Mouse (Mus musculus) brown adipose tissue, adult 24 weeks (tissue): ENCODE data around the gene Ap1ar. TPM values are rescaled to one million over a fixed set of nuclear protein-coding genes. Genes with fewer than 3 reads are reported as not detected.

Source experiments
- H3K27ac ChIP-seq: fragments of 200-500 bp; replicated peaks from 2 replicates; pipeline ENCODE4 v1.5.1; 2012; ENCODE audit warnings: low read depth, mild to moderate bottlenecking, low read length
- H3K4me1 ChIP-seq: fragments of 200-500 bp; 2 replicates; pipeline ENCODE4 v1.6.1; 2012; ENCODE audit warnings: low read length, mixed read lengths; ENCODE audit not compliant: control insufficient read depth, insufficient read depth, insufficient read length
- H3K4me3 ChIP-seq: fragments of 200-500 bp; 2 replicates; pipeline ENCODE4 v1.5.1; 2012; ENCODE audit warnings: low read depth, mild to moderate bottlenecking, low read length, moderate library complexity; ENCODE audit not compliant: insufficient read depth
- polyA plus RNA-seq: library from polyadenylated mRNA; stranded (reverse); fragments of >200 nt; gene quantifications from 2 replicates; pipeline ENCODE4 v1.2.4, GENCODE M21; 2012; ENCODE audit not compliant: missing spikeins, insufficient read depth, insufficient read length

Gene Ap1ar
- polyA plus RNA-seq, 1 experiment, result 25.0 TPM

DNA sequence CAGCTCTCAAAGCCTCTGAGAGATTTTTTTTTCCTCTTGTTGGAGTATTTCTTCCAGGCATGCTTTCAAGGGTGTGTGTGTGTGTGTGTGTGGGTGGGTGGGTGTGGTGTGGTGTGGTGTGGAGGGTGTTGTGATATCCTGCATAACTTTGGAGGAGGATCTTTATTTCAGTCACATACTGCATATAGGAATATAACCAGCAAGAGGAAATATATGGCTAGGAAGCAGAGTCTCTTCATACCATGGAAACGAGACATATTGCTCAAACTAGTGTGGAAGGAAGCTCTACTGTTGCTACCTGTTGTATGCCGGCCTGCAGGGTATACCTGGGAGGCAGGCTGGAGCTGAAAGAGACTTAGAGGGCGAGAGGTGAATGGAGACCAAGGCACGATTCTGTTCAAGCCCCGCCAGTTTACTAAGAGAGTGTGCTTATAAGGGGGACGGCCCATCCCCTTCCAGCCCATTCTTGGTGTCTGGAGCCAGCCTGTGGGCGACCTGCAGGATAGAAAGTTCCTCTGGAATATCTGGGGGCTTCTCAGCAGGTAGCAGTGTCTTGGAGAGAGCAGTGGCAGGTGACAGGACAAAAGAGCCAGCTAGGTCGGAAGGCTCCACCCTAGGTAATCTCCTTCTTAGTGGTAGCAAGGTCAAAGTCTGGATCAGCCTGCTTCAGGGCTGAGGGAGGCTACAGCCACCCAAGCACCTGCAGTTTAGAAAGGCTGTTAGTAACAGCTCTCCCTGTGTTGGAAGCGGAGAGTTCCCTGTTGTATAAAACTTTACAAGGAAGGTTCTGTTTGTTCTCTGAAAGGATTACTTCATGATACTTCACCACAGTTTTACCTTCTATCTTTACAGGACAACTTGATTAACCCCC lies 13.7 kb upstream of the Ap1ar start:
- Histone ChIP-seq H3K4me1 (no peaks in the 10 kb centered on the region), H3K4me3 (no peak overlapping the region), H3K27ac (no peak overlapping the region)

DNA sequence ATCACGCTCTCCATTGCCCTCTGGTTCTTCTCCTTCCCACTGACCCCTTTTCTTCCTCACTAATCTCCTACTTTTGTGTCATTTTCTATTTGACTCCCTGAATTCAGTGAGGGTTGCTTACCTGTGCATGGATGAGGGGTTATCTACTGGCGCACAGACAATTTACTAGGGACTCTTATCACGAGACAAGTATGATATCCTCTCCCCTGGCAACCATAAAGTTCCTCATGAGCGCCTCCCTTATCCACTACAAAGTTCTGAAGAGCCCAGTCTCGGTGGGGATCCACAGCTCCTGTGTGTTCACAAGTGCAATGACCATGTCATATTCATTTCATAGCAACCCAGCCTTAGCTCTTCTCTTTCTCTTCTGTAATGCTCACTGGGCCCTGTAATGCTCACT lies 12.6 kb upstream of the Ap1ar start:
- no peaks in the 10 kb centered on the region for H3K4me1 ChIP-seq
- H3K27ac ChIP-seq, result no peak overlapping the region

GRCm38 (mm10) chr3:127848088-127848808 lies 10.9 kb upstream of the Ap1ar start:
- Histone ChIP-seq H3K4me3 (no peak overlapping the region), H3K27ac (no peak overlapping the region), H3K4me1 (no peaks in the 10 kb centered on the region)

More for the DNA sequence above, 12.6 kb upstream of the Ap1ar start:
- no peak overlapping the region for H3K4me3 ChIP-seq

- Histone ChIP-seq H3K27ac (no peak overlapping the region), H3K4me1 (no peaks in the 10 kb centered on the region), H3K4me3 (no peak overlapping the region)
These were observed 6.6 kb upstream of the Ap1ar start for GRCm38 (mm10) chr3:127843941-127844327.

DNA sequence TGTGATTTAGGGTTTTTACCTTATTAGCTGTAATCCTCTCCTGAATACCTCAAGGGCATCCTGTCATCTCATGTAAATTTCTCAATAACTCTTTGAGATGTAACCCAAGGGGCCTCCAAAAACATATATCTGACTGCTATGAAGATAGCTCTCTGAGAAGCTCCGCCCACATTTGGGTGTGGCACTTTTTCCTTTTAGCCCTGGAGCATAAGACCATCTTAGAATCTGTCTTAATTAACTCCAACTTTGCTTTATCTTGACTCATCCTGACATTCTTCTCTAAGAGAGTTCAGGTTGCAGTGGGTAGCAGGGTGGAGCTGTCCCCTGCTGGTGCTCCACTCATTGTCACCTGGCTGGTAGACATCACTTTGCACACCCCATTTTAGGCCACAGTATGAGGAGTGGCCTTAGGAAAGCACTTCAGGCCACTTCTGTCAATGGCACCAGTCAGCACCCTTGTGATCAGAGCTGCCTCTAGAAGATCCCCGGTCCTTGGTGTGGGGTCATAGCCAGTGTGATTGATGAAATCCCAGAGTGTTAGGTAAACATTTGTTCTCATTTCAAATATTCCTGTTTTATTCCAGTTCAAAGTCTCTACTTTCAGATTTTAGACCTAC lies 6.1 kb upstream of the Ap1ar start:
- no peak overlapping the region for H3K27ac ChIP-seq
- H3K4me3 ChIP-seq, result no peak overlapping the region
- no peaks in the 10 kb centered on the region for H3K4me1 ChIP-seq

- no peak overlapping the region for H3K4me3 ChIP-seq
- no peak overlapping the region for H3K27ac ChIP-seq
- H3K4me1 ChIP-seq, result no peaks in the 10 kb centered on the region
These were observed 4.6 kb upstream of the Ap1ar start for GRCm38 (mm10) chr3:127841926-127842325.

GRCm38 (mm10) chr3:127837972-127838644 lies 785 bp upstream of the Ap1ar start:
- H3K27ac ChIP-seq, result peak overlapping the region; percentile 61
- H3K4me1 ChIP-seq, result 0 out of 2 replicates have a peak, but pooled peaks cover 3% of the 10 kb centered on the region
- H3K4me3 ChIP-seq, result peak overlapping the region; percentile 64

GRCm38 (mm10) chr3:127836798-127837153 lies 547 bp downstream of the Ap1ar start:
- 0 out of 2 replicates have a peak, but pooled peaks cover 3% of the 10 kb centered on the region for H3K4me1 ChIP-seq
- no peak overlapping the region for H3K27ac ChIP-seq
- H3K4me3 ChIP-seq, result peak overlapping the region; percentile 77

GRCm38 (mm10) chr3:127835594-127835993 lies 1.7 kb downstream of the Ap1ar start:
- Histone ChIP-seq H3K4me3 (no peak overlapping the region), H3K27ac (no peak overlapping the region)

GRCm38 (mm10) chr3:127834040-127834439 lies 3.3 kb downstream of the Ap1ar start:
- Histone ChIP-seq H3K27ac (no peak overlapping the region), H3K4me3 (no peak overlapping the region), H3K4me1 (0 out of 2 replicates have a peak, but pooled peaks cover 3% of the 10 kb centered on the region)

More at GRCm38 (mm10) chr3:127835594-127835993, 1.7 kb downstream of the Ap1ar start:
- 0 out of 2 replicates have a peak, but pooled peaks cover 3% of the 10 kb centered on the region for H3K4me1 ChIP-seq

- H3K27ac ChIP-seq, result no peak overlapping the region
- 0 out of 2 replicates have a peak, but pooled peaks cover 3% of the 10 kb centered on the region for H3K4me1 ChIP-seq
- no peak overlapping the region for H3K4me3 ChIP-seq
These were observed 6.2 kb downstream of the Ap1ar start for GRCm38 (mm10) chr3:127831079-127831478.

DNA sequence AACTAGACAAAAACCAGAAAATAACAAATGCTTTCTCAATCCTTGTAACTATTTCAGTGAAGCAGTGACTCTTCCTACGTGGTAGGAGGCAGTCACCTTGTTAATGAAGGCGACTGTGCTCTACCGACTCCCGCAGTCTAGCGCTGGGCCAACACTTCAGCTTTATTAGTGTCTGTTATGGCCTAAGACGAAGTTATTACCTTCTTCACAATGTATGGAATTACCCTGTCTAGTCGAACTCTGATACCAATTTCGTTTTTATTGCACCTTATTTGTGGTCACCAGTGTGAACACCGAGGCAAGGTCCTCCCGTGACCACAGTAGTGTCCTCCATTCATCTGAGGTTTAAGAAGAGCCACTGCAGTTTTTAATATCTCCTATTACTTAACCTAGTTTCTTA lies 7.1 kb downstream of the Ap1ar start:
- no peak overlapping the region for H3K27ac ChIP-seq
- H3K4me1 ChIP-seq, result no peaks in the 10 kb centered on the region
- no peak overlapping the region for H3K4me3 ChIP-seq

- H3K4me1 ChIP-seq, result no peaks in the 10 kb centered on the region
- H3K27ac ChIP-seq, result no peak overlapping the region
- H3K4me3 ChIP-seq, result no peak overlapping the region
These were observed 10.2 kb downstream of the Ap1ar start for GRCm38 (mm10) chr3:127827123-127827522.

- H3K4me1 ChIP-seq, result no peaks in the 10 kb centered on the region
- no peak overlapping the region for H3K27ac ChIP-seq
- H3K4me3 ChIP-seq, result no peak overlapping the region
These were observed 10.8 kb downstream of the Ap1ar start for GRCm38 (mm10) chr3:127826503-127826902.
